Mouse (Mus musculus) left cerebral cortex, adult 6 months (tissue): Measurements from ENCODE around the gene Nt5dc1. TPM values are rescaled to one million over a fixed set of nuclear protein-coding genes. Genes with fewer than 3 reads are reported as not detected.

ENCODE experiments used
- long read RNA-seq, 2 experiments: library from polyadenylated mRNA; unstranded; transcript quantifications; one replicate each; pipeline ENCODE4 v2.0.0; 2019 to 2020
- polyA plus RNA-seq: library from polyadenylated mRNA; unstranded; fragments of <200 nt; fragmentation: Nextera tagmentation; gene quantifications from 2 replicates; pipeline ENCODE4 v1.2.3, GENCODE M21; 2021

Gene Nt5dc1
- 1.6 and 1.8 TPM in 2 replicates for polyA plus RNA-seq
- long read RNA-seq, experiment 1, transcript Nt5dc1-203 (12 exons, 2,727 nt) = minor isoform, 5 of 24 reads
- long read RNA-seq, experiment 1, transcript Nt5dc1-201 (12 exons, 2,743 nt) = major isoform, 6 of 24 reads
- long read RNA-seq, experiment 1, partial matches to known transcripts = 3 of 24 reads
- long read RNA-seq, experiment 1, other reads (novel, unspliced or antisense) = 6 of 24 reads
- long read RNA-seq, experiment 2, partial matches to known transcripts = 0 of 7 reads
- long read RNA-seq, experiment 2, other reads (novel, unspliced or antisense) = 5 of 7 reads

DNA sequence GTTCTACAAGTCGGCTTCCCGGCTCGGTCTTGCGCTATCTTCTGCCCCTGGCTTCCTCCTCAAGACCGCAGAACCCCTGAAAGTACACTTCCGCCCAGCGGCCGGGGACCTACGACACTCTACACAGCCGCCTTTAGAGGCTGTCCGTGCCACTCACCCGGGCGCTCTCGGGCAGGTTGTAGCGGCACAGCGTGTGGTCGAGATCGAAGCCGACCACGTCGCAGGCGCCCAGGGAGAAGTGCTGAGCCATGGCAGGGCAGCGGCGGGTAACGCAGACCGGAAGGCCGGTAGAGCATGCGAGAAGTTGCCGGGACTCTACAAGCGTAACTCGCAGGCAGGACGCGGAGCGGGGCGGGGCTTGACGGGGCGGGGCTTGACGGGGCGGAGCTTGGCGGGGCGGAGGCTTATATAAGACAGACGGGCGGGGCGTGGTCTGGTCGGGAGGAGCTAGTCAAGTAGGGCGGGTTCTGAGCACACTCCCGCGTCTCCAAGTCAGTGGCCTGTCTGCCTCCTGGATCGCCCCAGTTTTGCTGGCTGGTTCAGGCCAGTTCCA lies at the start of gene Nt5dc1:
Gene Nt5dc1, minus strand, starts transcription at position 349 of the 553 bp plus-strand sequence.

DNA sequence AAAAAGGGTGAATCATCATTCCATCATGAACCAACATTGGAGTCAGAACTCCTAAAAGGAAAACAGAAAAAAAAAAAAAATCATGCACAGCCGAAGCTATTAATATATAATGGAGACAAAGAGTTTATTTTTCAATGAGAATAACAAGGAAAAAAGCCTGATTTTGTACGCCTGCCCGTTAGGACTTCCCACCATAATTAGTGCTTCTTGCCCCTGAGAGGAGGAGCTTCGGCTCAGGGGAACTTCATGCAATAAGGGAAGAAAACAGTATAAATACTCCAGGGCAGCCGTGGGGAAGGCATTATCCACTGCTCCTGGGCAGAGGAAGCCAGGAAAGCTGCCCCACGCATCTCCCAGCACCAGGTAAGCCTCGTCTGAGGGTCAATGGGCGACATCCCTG lies 28.7 kb downstream of the Nt5dc1 start, which contains the start of gene Col10a1:
Gene Col10a1, plus strand, starts transcription at position 301 of the 400 bp plus-strand sequence.

DNA sequence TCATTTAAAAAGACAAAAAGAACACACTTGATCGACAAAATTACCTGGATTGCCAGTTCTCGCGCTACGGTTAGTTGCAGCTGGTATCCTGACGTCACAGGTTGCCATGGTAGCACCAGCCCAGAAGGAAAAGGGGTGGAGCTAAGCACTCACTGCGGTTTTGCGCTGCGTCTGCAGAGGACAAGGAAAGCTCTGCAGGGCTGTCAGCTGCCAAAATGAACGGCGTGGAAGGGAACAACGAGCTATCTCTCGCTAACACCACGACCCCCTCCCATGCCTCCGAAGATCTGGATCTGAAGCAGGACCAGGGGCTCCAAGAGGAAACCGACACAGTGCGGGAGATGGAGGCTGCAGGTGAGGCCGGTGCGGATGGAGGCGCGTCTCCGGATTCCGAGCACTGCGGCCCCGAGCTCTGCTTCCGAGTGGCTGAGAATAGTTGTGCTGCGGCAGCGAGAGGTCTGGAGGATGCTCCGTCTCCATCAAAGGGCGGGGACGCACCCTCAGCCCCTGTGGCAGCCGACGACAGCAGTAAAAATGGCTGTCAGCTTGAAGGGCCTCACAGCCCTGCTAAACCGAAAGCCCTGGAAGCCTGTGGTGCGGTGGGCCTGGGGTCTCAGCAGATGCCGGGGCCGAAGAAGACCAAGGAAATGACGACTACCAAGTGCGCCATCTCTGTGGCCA lies 120.9 kb downstream of the Nt5dc1 start, which contains the start of gene Tspyl4:
Gene Tspyl4, plus strand, starts transcription at position 144 of the 681 bp plus-strand sequence.

DNA sequence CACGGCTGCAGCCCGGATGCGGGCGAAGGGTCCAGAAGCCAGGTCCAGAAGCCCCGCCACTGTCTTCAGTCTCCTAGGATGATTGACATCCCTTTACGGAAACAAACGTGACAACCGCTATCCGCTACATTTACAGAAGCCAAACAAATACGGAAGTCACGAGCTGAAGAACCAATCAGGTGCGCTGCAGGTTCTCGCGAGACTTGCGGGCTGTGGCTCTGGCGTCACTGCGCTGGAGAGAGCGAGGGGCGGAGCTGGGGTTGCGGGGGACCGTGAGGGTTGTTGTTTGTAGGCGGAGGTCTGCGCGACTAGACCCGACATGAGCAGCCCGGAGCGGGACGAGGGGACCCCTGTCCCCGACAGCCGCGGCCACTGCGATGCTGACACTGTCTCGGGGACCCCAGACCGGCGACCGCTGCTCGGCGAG lies 136.4 kb downstream of the Nt5dc1 start, which contains the start of gene Tspyl1:
Gene Tspyl1, plus strand, starts transcription at position 229 of the 427 bp plus-strand sequence.

Other genes with a start within 250 kb of the Nt5dc1 start
- 1.4 TPM in 2 replicates for gene Dse, start 210.8 kb downstream of the Nt5dc1 start, polyA plus RNA-seq
- 167 and 176 TPM in 2 replicates for gene Tspyl1, start 136.4 kb downstream of the Nt5dc1 start, polyA plus RNA-seq
- 218 and 252 TPM in 2 replicates for gene Tspyl4, start 121.1 kb downstream of the Nt5dc1 start, polyA plus RNA-seq
- 0.10 and 0.12 TPM in 2 replicates for gene Col10a1, start 28.6 kb downstream of the Nt5dc1 start, polyA plus RNA-seq
- gene Frk, start 64.8 kb upstream of the Nt5dc1 start, polyA plus RNA-seq = 0.13 and 0.23 TPM in 2 replicates